Mouse (Mus musculus) thymus, adult 18-20 months (tissue): ENCODE results near the gene Mrpl23.
A peak's percentile ranks its signal among the peaks of the same experiment; 100 is the strongest.

Experiments used
- DNase-seq, 2 experiments: peaks; one replicate each; pipeline ENCODE4 v3.0.0; 2022; ENCODE audit warnings: mixed read lengths in 2 of 2

Gene Mrpl23

DNA sequence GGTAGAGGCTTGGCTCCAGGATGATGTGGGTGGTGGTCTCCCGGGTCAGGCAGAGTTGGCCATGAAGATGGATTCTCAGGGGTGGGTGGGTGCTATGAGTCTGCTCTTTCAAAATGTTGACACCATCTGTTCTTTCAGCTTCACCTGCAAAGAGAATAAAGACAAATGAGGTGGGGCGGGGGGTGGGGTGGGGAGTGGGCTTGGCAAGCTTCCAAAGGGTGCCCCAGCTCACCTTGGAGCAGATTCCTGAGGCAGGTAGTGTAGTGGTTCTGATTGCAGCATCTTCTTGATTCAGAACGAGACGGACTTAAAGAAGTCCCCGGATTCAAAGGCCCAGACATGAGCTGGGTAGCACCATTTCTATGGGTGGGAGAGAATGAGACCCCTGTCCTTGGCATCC lies 43.5 kb downstream of the Mrpl23 start:
- DNase-seq: no peak

DNA sequence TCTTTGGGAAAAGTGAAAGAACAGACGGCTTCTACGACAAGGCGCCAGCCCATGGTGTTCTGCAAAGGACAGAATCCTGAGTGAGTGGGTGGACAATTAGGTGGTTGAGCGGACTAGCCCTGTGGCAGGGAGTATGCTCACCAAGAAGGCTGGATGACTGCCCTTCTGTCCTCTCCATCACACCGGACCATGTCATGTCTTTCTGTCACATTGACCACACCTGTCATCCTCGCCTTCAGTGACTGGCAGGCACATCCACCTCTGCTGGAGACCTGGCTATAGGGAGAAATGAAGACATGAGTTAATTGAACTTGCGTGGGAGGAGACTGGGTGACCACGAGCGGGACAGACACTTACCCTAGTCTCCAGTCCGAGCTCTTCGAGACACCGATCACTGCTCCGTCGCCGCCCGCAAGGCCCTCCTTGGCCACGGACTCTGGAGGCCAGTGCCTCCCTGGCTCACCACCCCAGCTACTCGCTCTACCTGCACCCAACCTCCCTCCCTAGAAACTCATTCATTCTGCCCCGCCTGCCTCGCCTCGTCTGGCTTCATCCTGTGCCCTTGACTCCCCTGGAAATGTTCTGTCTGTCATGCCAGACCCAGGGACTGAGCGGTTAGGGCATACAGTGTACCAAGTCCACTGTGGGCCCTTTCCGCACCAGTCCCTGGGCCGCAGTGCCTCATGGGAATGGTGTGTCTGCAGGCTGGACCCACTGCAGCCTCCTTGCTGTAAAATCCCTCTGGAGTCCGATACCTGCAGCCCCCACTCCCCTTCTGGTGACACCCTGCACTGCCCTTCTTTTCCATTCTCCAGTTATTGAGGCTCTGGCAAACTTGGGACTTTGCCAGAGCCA lies 44.2 kb downstream of the Mrpl23 start:
- no peak for DNase-seq

GRCm38 (mm10) chr7:142577806-142578423 lies 45.4 kb downstream of the Mrpl23 start:
- DNase-seq: no peak

DNA sequence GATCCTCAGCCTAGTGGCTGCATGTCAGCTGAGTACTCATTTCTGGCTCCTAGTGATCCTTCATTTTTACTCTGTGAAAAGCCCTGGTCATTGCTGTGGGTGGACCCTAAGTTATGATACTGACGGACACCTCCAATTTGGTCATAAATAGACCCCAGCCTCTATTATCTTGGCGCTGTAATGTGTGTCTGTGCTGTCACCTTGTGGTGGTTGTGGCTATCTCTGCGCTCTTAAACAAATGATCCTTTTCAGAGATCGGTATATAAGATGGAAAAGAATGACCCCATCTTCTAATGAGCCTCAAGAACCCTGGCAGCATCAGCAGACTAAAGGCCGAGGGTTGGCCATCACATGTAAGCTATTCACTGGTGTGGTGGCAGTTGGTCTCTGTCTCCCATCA lies 46.6 kb downstream of the Mrpl23 start:
- DNase-seq: no peak

DNA sequence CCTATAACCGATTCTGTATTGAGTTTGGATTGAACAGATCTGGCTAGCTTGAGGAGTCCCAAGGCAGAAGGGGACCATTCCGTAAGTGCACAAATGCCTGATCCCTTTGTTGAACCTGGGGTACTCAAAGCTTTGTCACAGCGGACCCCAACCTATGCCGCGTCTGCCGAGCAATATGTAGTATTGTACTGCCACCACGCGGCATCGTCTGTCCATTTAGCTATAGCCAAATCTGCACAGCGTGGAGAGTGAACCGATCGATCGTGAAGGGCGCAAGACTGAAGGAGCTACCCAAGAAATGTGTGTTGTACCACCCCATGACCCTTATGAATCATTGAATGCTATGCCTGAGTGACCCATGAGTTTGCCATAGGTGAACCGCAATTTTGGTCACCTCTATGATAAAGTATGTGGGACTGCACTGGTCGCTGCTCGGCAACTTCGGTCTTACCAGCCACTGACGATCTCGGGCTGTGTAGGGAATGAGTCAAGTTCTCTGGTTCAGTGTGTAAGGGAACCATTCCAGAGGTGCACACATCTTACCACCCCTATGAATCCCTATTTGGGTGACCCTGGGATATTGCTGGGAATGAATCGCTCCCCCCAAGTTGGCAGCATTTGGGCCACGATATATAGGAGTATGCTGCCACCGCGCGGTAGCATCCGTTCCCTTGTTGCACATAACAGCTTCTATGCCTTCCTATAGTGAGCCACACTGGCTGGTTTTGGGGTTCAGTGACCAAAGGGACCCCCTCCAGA lies 47.8 kb downstream of the Mrpl23 start:
- peak in 1 of 2 experiments; percentile 16 for DNase-seq

- DNase-seq: no peak
These were observed 48.7 kb downstream of the Mrpl23 start for GRCm38 (mm10) chr7:142581186-142581585.

GRCm38 (mm10) chr7:142581656-142582228 lies 49.3 kb downstream of the Mrpl23 start:
- peak in 1 of 2 experiments; percentile 11 for DNase-seq

DNA sequence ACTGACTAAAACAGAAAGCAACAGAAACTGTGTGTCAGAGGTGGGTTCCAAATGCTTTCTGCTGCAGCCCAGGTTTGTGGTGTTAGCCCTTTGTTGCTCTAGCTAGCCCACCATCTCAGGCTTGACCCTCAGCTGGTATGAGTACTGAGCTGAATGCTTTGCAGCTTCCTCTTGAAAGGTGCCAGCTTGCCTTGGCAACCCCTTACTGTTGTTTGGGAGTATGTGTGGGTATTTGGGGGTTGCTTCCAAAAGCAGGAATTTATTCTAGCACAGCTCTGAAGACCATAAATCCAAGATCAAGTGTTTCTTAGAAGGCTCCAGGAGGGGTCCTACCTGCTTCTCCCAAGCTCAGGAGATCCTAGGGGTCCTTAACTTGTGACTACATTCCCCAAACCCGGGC lies 52.4 kb downstream of the Mrpl23 start:
- no peak for DNase-seq

- no peak for DNase-seq
These were observed 53.4 kb downstream of the Mrpl23 start for GRCm38 (mm10) chr7:142585890-142586289.

DNA sequence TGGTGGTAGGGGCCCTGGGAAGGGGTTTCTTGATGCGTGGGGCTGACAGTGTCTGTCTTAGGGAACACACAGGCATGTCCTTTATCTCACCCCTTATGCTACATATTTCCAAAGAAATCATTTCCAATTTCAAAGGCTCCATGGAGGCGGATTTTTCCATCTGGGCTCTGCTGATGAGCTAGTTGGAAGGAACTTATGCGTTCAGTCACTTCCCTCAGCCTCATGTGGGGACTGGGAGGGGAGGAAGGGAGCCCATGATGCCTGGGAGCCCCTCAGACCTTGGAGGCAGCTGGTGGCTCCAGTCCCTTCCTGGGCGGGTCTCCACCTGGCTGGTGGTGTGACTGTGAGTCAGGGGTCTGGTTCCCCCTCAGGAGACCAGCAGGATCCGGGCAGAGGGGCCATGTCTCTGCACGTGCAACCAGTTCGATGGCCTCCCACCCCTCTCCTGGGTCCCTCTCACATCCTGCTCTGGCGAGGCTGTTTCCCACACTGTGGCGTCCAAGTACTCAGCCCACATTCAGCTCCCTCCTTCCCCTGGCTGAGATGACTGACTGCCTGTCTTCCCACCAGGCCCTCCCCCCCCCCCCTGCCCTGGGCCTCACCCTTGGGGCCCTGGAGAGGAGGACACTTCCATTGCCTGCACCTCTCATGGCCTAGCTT lies 55.9 kb downstream of the Mrpl23 start:
- no peak for DNase-seq
